Mouse (Mus musculus): ENCODE data around the gene Abhd12.
"Not testable (repeated sequence)": the region's sequence is repeated elsewhere in the genome, so short reads cannot be mapped to it uniquely, and the experiment has no call there.

Abhd12 gene

DNA sequence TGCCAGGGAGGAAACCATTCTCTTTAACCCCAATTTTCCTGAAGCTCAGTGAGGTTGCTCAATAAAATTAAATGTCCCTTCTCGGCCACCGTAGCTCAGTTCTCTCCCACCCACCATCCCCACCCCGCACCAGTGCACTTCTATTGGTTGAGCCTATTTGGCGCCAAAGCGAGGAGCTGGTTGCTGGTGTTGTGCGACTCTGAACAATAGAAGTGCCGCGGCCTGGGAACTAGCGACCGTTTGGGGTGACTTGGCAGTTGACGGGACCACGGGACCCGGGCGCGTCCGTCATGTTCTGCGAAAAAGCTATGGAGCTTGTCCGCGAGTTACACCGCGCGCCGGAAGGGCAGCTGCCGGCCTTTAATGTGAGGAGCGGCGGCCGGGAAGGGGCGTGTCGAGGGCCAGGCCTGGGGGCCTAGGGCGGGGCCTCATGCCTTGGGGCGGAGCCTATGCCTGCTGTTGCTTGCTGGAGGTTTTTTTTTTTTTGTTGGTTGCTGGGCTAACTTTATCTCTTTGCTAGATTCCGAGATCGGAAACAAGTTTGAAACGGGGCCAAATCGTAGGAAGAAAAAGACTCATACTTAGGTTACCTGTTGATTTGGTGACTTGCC lies 5.0 kb upstream of the Abhd12 start:
- peak; percentile 82 for DNase-seq (ENCODE audit: low read depth)

DNA sequence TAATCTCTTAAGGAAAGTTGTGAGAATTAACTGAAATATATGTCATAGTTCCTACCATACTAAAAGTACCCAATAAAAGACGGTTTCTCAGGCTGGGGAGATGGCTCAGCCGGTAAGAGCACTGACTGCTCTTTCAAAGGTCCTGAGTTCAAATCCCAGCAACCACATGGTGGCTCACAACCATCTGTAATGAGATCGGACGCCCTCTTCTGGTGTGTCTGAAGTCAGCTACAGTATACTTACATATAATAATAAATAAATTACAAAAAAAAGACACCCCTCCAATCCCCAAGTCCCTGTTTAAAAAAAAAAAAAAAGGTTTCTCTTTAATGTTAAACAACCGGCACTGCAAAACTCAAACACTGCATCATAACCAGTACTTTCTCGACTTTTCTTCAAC lies 4.3 kb upstream of the Abhd12 start:
- not testable (repeated sequence) for DNase-seq (ENCODE audit: low read depth)

DNA sequence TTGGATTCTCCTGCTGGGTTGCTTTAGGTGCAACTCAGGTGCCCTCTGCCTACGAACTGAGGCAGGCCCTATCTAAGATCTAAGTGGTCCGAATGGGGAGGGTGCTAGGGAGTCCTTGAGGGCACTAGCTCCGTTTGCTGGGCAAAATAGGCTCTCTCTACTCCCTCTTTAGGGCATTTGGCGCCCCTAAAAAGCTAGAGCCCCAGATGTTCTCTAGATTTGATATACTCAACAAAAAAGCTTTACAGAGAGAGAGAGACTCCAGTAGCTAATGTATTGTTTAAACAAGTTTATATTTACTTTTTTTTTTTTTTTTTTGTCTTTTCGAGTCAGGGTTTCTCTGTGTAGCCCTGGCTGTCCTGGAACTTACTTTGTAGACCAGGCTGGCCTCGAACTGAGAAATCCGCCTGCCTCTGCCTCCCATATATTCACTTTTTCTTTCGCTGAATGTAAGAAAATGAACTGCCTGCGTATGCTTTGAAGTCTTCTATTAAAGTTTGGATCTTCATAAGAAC lies 452 bp upstream of the Abhd12 start, which contains the start of gene Gins1:
TSS of gene Gins1 (plus strand) at position 465 of the 515 bp plus-strand sequence.
- DNase-seq (ENCODE audit: low read depth) = no peak

GRCm38 (mm10) chr2:150902347-150902746 lies 2.2 kb downstream of the Abhd12 start:
- no peak for DNase-seq (ENCODE audit: low read depth)

DNA sequence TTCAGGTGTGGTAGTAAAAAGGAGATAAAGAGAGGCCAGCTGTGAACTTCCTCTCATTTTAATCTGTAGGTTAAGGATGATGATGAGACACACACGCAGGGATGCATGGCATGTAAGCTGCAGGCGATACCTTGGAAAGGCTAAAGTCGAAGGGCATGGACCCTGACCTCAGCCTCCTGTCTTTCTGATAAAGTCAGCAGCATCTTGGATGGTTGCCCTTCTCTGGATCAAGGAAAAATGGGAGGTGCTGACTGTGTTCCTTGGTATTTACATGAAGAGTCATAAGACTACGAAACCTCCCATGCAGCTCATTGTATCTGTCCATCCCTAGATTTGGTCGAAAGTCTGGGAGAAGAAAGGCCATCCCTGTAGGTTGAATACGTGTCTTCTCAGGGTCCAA lies 4.2 kb downstream of the Abhd12 start:
- no peak for DNase-seq (ENCODE audit: low read depth)

- no peak for DNase-seq (ENCODE audit: low read depth)
Measured at GRCm38 (mm10) chr2:150895691-150896252, 8.8 kb downstream of the Abhd12 start.

GRCm38 (mm10) chr2:150894617-150895267 lies 9.8 kb downstream of the Abhd12 start:
- DNase-seq (ENCODE audit: low read depth) = no peak

- no peak for DNase-seq (ENCODE audit: low read depth)
Measured at GRCm38 (mm10) chr2:150887370-150887769, 17.2 kb downstream of the Abhd12 start.

- no peak for DNase-seq (ENCODE audit: low read depth)
Measured at GRCm38 (mm10) chr2:150886315-150886714, 18.2 kb downstream of the Abhd12 start.

DNA sequence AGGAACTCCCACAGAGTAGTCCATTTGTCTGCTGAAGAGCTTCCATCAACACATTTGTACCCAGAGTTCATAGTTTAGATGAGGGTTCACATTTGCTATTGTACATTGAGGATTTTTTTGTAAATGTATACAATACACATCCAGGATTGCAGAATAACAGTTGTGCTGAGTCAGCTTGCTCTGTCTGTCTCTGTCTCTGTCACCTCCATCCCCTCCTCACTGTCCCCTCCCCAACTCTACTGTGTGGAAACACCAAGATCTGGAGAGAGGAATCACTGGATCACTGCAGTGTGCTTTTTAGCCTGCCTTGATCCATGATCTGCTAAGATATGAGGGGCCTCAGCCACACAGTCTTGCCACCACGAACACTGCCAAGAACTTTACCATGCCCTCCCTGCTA lies 18.7 kb downstream of the Abhd12 start:
- DNase-seq (ENCODE audit: low read depth) = no peak

DNA sequence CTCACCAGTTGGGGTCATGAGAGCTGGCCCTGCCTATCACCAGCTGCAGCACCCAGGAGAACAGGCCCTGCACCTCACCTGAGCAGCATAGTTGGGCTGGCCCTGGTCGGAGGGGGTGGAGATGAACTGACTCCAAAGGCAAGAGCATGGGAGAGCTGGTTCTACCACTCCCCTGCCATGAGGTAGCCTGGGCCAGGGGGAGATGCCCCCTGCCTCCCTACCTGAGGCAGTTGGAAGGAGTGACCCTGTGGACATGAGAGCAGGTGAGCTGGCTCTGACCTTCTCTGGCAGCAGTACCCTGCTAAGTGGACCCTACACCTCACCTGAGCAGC lies 19.8 kb downstream of the Abhd12 start:
- DNase-seq (ENCODE audit: low read depth) = no peak

DNA sequence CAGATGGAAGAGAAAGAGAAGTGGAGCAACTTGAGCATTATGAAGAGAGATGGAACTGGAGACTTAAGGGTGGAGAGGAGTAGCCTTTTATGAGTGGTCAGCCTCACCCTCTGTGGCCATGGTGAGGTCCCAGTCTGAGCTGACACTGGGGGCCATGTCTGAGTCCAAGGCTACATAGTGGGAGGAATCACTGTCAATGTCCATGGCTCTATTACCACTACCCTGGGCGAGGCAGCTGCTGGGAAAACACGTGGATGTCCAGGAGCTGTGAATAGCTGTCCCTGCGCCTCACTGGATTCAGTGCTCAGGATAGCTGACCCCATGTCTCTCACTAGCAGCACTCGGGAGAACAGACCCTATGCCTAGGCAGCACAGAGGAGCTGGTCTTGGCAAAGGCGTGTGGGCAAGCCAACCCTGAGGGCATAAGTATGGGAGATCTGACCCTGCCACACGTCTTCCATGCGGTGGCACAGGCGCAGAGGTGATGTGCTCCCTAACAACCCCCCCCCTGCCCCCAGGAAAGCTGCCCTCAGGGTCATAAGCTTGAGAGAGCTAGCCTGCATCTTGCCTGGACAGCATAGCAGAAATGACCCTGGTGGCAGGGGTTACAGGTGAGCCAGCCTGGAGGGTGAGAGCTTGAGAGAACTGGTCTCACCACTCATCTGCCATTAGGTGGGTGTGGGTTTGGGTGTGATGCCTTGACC lies 20.3 kb downstream of the Abhd12 start:
- no peak for DNase-seq (ENCODE audit: low read depth)

- DNase-seq (ENCODE audit: low read depth) = no peak
Measured at GRCm38 (mm10) chr2:150877561-150877960, 27.0 kb downstream of the Abhd12 start.

DNA sequence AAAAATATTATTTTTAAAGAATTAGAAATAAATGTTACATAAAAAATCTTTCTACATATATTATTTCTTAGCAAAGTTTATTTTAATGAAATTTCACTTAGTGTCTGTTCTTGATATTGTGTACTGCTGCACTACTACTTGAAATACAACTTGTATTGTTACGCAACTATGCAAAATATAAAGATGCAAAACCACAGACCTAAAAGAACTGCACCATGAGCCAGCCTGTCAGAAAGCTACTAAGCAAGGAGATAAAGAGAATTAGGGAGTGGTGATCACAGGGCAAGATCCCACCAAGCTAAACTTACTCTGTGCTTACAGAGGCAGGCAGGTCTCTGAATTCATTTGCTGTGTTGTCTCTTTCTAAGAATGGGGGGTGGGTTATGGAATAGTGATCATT lies 29.3 kb downstream of the Abhd12 start:
- no peak for DNase-seq (ENCODE audit: low read depth)

DNA sequence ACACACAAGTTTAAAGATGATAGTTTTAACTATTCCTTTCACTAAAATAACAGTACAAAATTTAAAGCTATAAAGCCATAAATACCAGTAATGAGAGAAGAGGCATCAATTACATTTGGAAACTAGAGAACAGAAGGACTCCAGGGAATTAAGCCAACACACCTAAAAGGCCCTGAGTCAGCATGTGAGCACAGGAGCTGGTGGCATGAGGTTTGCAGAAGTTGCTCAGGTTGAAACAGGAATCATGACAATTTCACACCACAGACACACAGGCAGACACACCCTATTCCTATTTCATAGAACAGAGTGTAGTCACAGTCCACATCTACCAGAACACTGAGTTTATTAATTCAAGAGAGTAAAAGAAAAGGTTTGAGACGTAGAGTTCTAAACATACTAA lies 30.0 kb downstream of the Abhd12 start:
- DNase-seq (ENCODE audit: low read depth) = no peak

DNA sequence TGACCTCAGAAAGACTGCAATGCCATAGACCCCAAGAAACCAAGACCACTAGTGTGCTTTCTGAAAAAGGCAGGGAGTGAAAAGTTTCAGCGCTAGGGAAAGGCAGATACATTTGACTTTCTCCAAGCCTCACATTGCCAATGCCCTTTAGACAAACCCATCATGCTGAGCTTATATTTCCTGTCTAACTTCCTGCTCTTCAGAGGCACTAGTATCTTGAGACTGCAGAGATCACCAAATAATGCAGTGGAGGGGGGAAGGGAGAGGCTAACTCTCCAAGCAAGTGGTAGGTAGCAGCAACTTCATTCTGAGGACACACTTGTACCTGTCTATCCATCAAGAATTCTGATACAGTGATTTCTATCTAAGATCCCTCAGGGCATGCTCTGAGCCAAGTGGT lies 35.1 kb downstream of the Abhd12 start:
- DNase-seq (ENCODE audit: low read depth) = no peak

- no peak for DNase-seq (ENCODE audit: low read depth)
Measured at GRCm38 (mm10) chr2:150867021-150867420, 37.5 kb downstream of the Abhd12 start.

DNA sequence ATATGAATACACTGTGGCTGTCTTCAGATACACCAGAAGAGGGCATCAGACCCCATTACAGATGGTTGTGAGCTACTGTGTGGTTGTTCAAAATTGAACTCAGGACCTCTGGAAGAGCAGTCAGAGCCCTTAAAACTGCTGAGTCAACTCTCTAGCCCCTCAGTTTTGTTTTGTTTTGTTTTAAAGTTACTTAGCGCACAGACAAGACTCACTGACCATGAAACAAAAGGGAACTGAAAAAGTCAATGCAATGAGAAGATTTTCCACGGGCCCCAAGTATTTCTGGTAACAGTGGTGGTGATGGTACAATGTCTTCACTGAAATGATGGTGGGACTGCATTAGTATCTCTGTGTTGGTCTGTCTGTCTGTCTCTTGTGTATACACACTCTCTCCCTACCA lies 43.4 kb downstream of the Abhd12 start:
- no peak for DNase-seq (ENCODE audit: low read depth)

- no peak for DNase-seq (ENCODE audit: low read depth)
Measured at GRCm38 (mm10) chr2:150859709-150860470, 44.7 kb downstream of the Abhd12 start.

- no peak for DNase-seq (ENCODE audit: low read depth)
Measured at GRCm38 (mm10) chr2:150858724-150859487, 45.6 kb downstream of the Abhd12 start.

GRCm38 (mm10) chr2:150855186-150855585 lies 49.4 kb downstream of the Abhd12 start:
- no peak for DNase-seq (ENCODE audit: low read depth)
